Mouse (Mus musculus) gastrocnemius, postnatal 36 days (tissue): ENCODE measurements around the gene Psmd14. TPM values are rescaled to one million over a fixed set of nuclear protein-coding genes. Genes with fewer than 3 reads are reported as not detected.

Experiments
- DNase-seq, 2 experiments: peaks; one replicate each; pipeline ENCODE4 v3.0.0; 2022
- intact Hi-C: fragments of 180-260 bp; cut with DNase I; formaldehyde crosslinking; loops from one replicate; pipeline ENCODE4 v1.15.1; 2025
- long read RNA-seq, 2 experiments: library from polyadenylated mRNA; stranded (forward); transcript quantifications; one replicate each; pipeline ENCODE4 v2.0.0; 2021
- total RNA-seq, 2 experiments: library from RNA; stranded (reverse); gene quantifications; 2 replicates each; pipeline ENCODE4 v1.2.3; 2021

Gene Psmd14
- 10 to 100 TPM; 49.4 to 58.7 TPM for total RNA-seq
- long read RNA-seq, experiment 1, transcript Psmd14-201 (12 exons, 1,541 nt), result major isoform, 75 of 83 reads
- long read RNA-seq, experiment 1, partial matches to known transcripts, result 3 of 83 reads
- long read RNA-seq, experiment 1, other reads (novel, unspliced or antisense), result 4 of 83 reads
- long read RNA-seq, experiment 2, transcript Psmd14-201 (12 exons, 1,541 nt), result major isoform, 74 of 80 reads
- long read RNA-seq, experiment 2, partial matches to known transcripts, result 3 of 80 reads
- long read RNA-seq, experiment 2, other reads (novel, unspliced or antisense), result 3 of 80 reads

GRCm38 (mm10) chr2:61711108-61712040, at the start of gene Psmd14:
TSS of gene Psmd14 (plus strand) at chr2:61711694.
- peak; percentile 75 to 83 for DNase-seq
- intact Hi-C loops, result no loop called here

- intact Hi-C loops, result loop anchor here (10.0 kb wide), 1 partner anchor 152 kb away; no protein-coding TSS in a partner anchor
- DNase-seq, result no peak
Measured at GRCm38 (mm10) chr2:61662833-61663232, 48.7 kb upstream of the Psmd14 start.

GRCm38 (mm10) chr2:61663573-61664241, 47.8 kb upstream of the Psmd14 start:
- DNase-seq, result no peak
- intact Hi-C loops, result loop anchor here (10.0 kb wide), 1 partner anchor 151 kb away; no protein-coding TSS in a partner anchor

GRCm38 (mm10) chr2:61667420-61667819, 44.1 kb upstream of the Psmd14 start:
- intact Hi-C loops, result loop anchor here (5.0 to 10.0 kb wide), 2 partner anchors 147 to 300 kb away; no protein-coding TSS in a partner anchor
- DNase-seq, result no peak

GRCm38 (mm10) chr2:61668260-61668659, 43.2 kb upstream of the Psmd14 start:
- peak; percentile 12 to 22 for DNase-seq
- intact Hi-C loops, result loop anchor here (5.0 to 10.0 kb wide), 2 partner anchors 147 to 299 kb away; no protein-coding TSS in a partner anchor

GRCm38 (mm10) chr2:61674555-61674954, 36.9 kb upstream of the Psmd14 start:
- intact Hi-C loops, result no loop called here
- DNase-seq, result no peak

- intact Hi-C loops, result no loop called here
- no peak for DNase-seq
Measured at GRCm38 (mm10) chr2:61681572-61681971, 29.9 kb upstream of the Psmd14 start.

GRCm38 (mm10) chr2:61686533-61686932, 25.0 kb upstream of the Psmd14 start:
- intact Hi-C loops, result no loop called here
- no peak for DNase-seq

GRCm38 (mm10) chr2:61689086-61689485, 22.4 kb upstream of the Psmd14 start:
- intact Hi-C loops, result no loop called here
- DNase-seq, result no peak

GRCm38 (mm10) chr2:61709570-61709969, 1.9 kb upstream of the Psmd14 start:
- DNase-seq, result no peak
- intact Hi-C loops, result no loop called here

- no peak for DNase-seq
- intact Hi-C loops, result no loop called here
Measured at GRCm38 (mm10) chr2:61712526-61712925, 1.0 kb downstream of the Psmd14 start.

GRCm38 (mm10) chr2:61722401-61722982, 11.0 kb downstream of the Psmd14 start:
- no peak for DNase-seq
- intact Hi-C loops, result no loop called here

GRCm38 (mm10) chr2:61732802-61733486, 21.4 kb downstream of the Psmd14 start:
- DNase-seq, result no peak
- intact Hi-C loops, result no loop called here

GRCm38 (mm10) chr2:61734175-61734574, 22.7 kb downstream of the Psmd14 start:
- DNase-seq, result no peak
- intact Hi-C loops, result no loop called here

GRCm38 (mm10) chr2:61746051-61746450, 34.6 kb downstream of the Psmd14 start:
- no peak for DNase-seq
- intact Hi-C loops, result no loop called here

GRCm38 (mm10) chr2:61746580-61746979, 35.1 kb downstream of the Psmd14 start:
- DNase-seq, result no peak
- intact Hi-C loops, result no loop called here

GRCm38 (mm10) chr2:61747411-61747810, 35.9 kb downstream of the Psmd14 start:
- DNase-seq, result no peak
- intact Hi-C loops, result no loop called here

- DNase-seq, result no peak
- intact Hi-C loops, result no loop called here
Measured at GRCm38 (mm10) chr2:61750702-61751101, 39.2 kb downstream of the Psmd14 start.

- intact Hi-C loops, result no loop called here
- no peak for DNase-seq
Measured at GRCm38 (mm10) chr2:61751286-61751685, 39.8 kb downstream of the Psmd14 start.

- intact Hi-C loops, result no loop called here
- no peak for DNase-seq
Measured at GRCm38 (mm10) chr2:61752362-61752761, 40.9 kb downstream of the Psmd14 start.
